Mouse (Mus musculus) heart, embryonic 15.5 days (tissue): ENCODE measurements at regions not wholly inside any gene's neighbourhood (a gene's known extent, or its start where the extent isn't known, plus 50 kb on each side); places are given as distances from the start of the nearest gene placed in this dataset.
A peak's percentile ranks its signal among the peaks of the same experiment; 100 is the strongest.

Source experiments
- ATAC-seq: fragments of 200-750 bp; cut with Nextera tagmentation; replicated peaks from 2 replicates; pipeline ENCODE4 v1.8.0; 2017; ENCODE audit warnings: low read depth, moderate TSS enrichment; ENCODE audit not compliant: insufficient number of reproducible peaks, insufficient read depth, low FRiP score
- H3K27ac ChIP-seq: fragments of 300-500 bp; sonication (generic); 2 replicates; pipeline ENCODE4 v1.5.1; 2015; ENCODE audit warnings: mild to moderate bottlenecking, inconsistent platforms
- H3K27me3 ChIP-seq: fragments of 300-500 bp; sonication (generic); 2 replicates; pipeline ENCODE4 v1.6.1; 2015; ENCODE audit warnings: inconsistent platforms
- H3K36me3 ChIP-seq: fragments of 300-500 bp; sonication (generic); 2 replicates; pipeline ENCODE4 v1.6.1; 2015; ENCODE audit warnings: mild to moderate bottlenecking, inconsistent platforms
- H3K4me1 ChIP-seq: fragments of 300-500 bp; sonication (generic); replicated peaks from 2 replicates; pipeline ENCODE4 v1.6.1; 2015; ENCODE audit warnings: inconsistent platforms
- H3K4me2 ChIP-seq: fragments of 300-500 bp; sonication (generic); 2 replicates; pipeline ENCODE4 v1.6.1; 2015; ENCODE audit warnings: inconsistent platforms, mild to moderate bottlenecking, moderate library complexity
- H3K4me3 ChIP-seq: fragments of 300-500 bp; sonication (generic); 2 replicates; pipeline ENCODE4 v1.5.1; 2015; ENCODE audit warnings: mild to moderate bottlenecking, inconsistent platforms
- H3K9ac ChIP-seq: fragments of 300-500 bp; sonication (generic); 2 replicates; pipeline ENCODE4 v1.6.1; 2015; ENCODE audit warnings: mild to moderate bottlenecking, inconsistent platforms
- H3K9me3 ChIP-seq: fragments of 300-500 bp; sonication (generic); replicated peaks from 2 replicates; pipeline ENCODE4 v1.6.1; 2016; ENCODE audit warnings: inconsistent platforms
- WGBS: fragments of 180-500 bp; shearing (Covaris S2); methylation state at CpG from one replicate; pipeline ENCODE4 v1.1.7; 2015; ENCODE audit warnings: mixed read lengths; 5-methylcytosine and 5-hydroxymethylcytosine counted together

DNA sequence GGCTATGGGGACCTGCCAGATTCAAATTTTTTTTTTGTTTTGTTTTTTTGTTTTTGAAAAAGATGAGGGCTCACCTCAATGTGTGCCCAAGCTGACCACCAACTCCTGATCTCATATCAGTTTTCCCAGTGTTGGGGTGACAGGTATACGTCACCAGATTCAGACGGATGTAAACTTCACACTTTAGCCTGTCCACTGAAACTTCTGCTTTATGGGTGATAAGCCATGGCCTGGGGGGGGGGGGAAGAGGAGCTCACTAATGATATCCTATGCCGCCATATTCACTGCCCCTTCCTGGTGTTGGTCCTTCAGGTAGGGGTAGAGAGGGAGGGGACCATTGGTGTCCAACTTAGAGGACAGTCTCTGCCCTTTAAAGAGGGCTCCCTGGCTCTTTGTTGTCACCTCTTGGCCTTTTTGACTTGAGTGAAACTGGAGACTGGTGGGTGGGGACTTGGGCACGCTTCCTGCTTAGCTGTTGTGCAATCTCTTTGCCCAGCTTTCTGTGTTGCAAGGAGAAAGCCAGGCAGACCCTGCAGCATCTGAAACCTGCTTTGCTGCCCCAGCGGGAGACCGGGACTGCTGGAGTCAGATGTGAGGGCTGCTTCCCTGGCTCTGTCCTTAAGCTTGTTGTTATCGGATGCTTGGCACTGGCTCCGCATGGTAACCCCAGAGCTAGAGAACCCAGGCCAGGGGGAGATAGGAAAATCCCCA, 125.8 kb downstream of the Irx5 start:
- H3K27ac ChIP-seq: no peak overlapping the region
- 50% methylated on average over 8 of the region's 8 CpGs for WGBS
- no peak overlapping the region for H3K4me3 ChIP-seq
- no peak overlapping the region for H3K4me2 ChIP-seq
- H3K9ac ChIP-seq: no peak overlapping the region
- no peaks in the 10 kb centered on the region for H3K4me1 ChIP-seq
- no peaks in the 10 kb centered on the region for H3K27me3 ChIP-seq
- H3K36me3 ChIP-seq: no peaks in the 10 kb centered on the region
- ATAC-seq: no peak
- no peaks in the 10 kb centered on the region for H3K9me3 ChIP-seq

DNA sequence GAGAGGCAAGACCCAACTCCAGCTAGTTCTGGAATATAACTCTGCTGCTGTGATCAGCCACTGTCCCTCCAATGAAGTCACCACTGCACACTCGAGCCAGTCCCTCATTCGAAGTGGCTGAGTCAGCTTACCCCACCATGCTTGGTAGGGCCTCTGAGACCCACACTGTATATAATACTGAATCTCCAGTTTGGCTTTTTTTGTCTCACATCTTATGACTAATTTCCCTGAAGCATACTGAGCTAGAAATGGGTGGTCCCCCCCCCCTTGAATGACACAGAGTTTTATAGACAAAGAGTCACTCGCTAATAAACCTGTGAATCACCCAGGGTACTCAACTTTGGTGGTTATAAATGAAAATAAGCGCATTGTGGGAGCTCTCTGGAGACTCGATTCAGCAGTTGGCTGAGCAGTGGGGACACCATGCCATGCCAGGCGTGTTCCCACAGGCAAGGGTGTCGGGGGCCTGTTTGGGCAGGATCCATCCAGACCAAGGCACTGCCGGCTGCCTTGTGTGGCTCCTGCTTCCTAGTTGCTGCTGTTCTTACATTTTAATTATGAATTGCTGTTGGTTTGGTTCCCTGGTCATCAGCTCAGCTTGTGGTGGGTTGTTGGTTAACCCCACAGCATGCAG, 131.2 kb downstream of the Irx5 start:
- no peaks in the 10 kb centered on the region for H3K36me3 ChIP-seq
- no peak for ATAC-seq
- no peak overlapping the region for H3K9ac ChIP-seq
- peaks cover 6% of the 10 kb centered on the region for H3K4me1 ChIP-seq
- H3K27ac ChIP-seq: no peak overlapping the region
- no peak overlapping the region for H3K4me3 ChIP-seq
- no peak overlapping the region for H3K4me2 ChIP-seq
- no peaks in the 10 kb centered on the region for H3K9me3 ChIP-seq
- 79% methylated on average over 8 of the region's 8 CpGs for WGBS
- no peaks in the 10 kb centered on the region for H3K27me3 ChIP-seq

DNA sequence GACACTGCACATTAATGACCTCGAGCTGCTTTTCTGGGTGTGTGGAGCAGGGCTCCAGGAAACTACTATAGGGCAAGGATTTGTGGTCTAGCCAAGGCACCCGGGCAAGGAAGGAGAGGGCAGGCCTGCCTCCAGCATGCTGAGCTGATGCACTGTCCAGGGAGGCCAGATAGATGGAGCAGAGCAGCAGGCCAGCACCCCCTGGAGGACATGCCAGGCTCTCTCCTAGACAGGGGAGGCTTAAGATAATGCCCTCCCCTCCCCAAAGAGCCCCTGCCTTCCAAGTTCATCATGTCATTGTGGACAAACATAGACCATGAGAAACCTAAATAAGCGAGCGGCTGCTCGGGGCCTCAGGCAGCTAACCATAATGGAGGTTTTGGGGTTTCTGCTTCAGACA, 134.1 kb downstream of the Irx5 start:
- Histone ChIP-seq H3K4me1 (peaks cover 10% of the 10 kb centered on the region), H3K9me3 (no peaks in the 10 kb centered on the region), H3K36me3 (no peaks in the 10 kb centered on the region), H3K9ac (no peak overlapping the region), H3K27ac (no peak overlapping the region), H3K27me3 (no peaks in the 10 kb centered on the region), H3K4me2 (no peak overlapping the region), H3K4me3 (no peak overlapping the region)
- no peak for ATAC-seq
- WGBS: 71% methylated on average over 5 of the region's 5 CpGs

DNA sequence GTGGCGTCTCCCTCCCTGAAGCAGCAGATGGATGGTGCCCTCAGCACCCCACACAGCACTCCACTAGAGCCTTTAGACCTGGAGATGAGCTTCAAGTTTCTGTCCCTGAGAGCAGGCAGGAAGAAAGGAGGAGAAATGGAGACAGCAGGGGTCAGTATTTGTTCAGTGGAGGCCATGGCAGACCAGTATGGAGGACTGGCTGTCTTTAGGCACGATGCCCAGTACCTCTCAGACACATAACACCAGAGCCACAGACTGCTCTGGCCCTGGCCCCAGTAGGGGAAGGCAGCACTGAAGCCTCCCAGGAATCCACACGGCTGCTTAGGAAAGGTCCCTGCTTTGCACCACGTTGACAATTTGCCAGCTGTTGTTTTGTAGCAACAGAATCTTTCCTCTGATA, 136.0 kb downstream of the Irx5 start:
- WGBS: 26% methylated on average over 4 of the region's 4 CpGs
- peak overlapping the region; percentile 23 for H3K27ac ChIP-seq
- peaks cover 10% of the 10 kb centered on the region for H3K4me1 ChIP-seq
- no peak overlapping the region for H3K4me2 ChIP-seq
- no peaks in the 10 kb centered on the region for H3K27me3 ChIP-seq
- ATAC-seq: peak; percentile 90
- no peaks in the 10 kb centered on the region for H3K36me3 ChIP-seq
- no peak overlapping the region for H3K9ac ChIP-seq
- no peaks in the 10 kb centered on the region for H3K9me3 ChIP-seq
- no peak overlapping the region for H3K4me3 ChIP-seq

DNA sequence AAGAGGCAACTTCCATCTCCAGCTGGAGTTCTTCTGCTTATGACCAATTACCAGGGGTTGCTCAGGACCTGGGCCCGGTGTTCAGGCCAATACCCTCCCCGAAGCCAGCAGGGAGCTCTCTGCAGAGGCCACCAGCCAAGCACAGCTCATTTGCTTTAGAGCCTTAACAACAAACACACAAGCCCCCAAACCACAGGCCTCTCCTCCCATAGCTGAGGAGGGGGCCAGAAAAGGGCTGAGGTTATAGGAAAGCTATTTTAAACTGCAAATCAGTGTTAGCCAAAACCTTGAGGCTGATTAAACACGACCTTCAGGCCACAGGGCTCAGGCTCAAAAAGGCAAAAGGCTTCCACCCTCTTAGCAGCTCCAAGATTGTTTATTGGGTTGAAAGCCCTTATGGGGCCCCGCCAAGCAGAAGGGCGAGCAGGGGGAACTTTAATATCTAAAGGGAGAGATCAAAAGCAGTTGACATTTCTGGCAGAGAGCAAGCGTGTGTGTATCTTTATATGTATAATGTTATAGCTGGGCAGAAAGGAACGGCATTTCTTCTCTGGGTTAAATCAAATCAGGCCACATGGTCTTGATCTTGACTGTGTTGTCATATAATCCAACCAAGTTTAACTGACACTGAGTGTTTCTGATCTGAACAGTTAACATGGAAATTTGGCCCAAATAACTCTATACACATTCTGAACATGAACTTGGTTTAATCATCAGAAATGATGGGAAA, 148.3 kb downstream of the Irx5 start:
- H3K4me3 ChIP-seq: no peak overlapping the region
- no peak overlapping the region for H3K27ac ChIP-seq
- H3K9ac ChIP-seq: no peak overlapping the region; the same call in 1 of the 2 replicates
- 40% methylated on average over 7 of the region's 7 CpGs for WGBS
- H3K36me3 ChIP-seq: no peaks in the 10 kb centered on the region
- H3K4me1 ChIP-seq: peaks cover 10% of the 10 kb centered on the region; the same call in 1 of the 2 replicates
- H3K27me3 ChIP-seq: 0 out of 2 replicates have a peak, but pooled peaks cover 3% of the 10 kb centered on the region
- H3K4me2 ChIP-seq: no peak overlapping the region
- ATAC-seq: no peak
- no peaks in the 10 kb centered on the region for H3K9me3 ChIP-seq

DNA sequence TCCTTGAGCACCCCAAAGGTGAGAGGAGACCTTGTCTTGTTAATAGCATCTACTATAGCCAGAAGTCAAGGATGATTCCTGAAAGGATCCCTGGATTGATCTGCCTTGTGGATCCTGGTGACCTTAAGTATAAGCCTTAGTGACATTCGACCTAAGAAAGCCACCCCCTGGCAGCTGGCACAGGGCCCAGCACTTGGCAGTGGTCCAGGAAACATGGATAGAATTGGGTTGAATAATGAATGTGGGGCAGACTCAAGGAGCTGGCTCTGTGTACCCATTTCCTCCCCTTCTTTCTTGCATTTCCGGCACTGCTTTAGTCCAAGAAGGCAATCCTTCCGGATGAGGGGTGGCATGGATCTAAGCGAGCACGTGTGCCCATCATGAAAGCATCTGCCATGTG, 149.0 kb downstream of the Irx5 start:
- H3K27me3 ChIP-seq: 0 out of 2 replicates have a peak, but pooled peaks cover 3% of the 10 kb centered on the region
- peaks cover 10% of the 10 kb centered on the region; the same call in 1 of the 2 replicates for H3K4me1 ChIP-seq
- no peak overlapping the region for H3K9ac ChIP-seq
- H3K4me3 ChIP-seq: no peak overlapping the region
- no peaks in the 10 kb centered on the region for H3K36me3 ChIP-seq
- no peak overlapping the region for H3K27ac ChIP-seq
- WGBS: 67% methylated on average over 5 of the region's 5 CpGs
- no peak overlapping the region for H3K4me2 ChIP-seq
- H3K9me3 ChIP-seq: no peaks in the 10 kb centered on the region
- no peak for ATAC-seq

DNA sequence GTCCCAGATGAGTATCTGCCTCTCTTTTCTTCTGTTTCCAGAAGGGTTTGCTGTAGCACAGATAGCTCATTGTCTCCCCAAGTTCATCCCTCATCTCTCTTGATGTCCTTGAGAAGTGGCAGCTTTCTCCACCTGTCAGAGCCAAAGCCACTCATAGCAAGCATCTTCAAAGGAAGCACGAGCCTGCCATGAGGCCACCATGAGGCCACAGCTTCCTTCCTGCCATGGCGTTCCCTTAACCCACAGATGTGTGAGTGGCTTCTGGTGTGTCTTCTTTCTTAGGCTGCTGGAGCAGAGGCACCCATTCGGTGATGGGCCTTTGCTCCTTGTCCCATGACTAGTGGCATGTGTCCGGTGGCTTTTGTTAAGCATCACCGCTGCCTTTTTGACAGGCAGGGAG, 149.5 kb downstream of the Irx5 start:
- Histone ChIP-seq H3K9me3 (no peaks in the 10 kb centered on the region), H3K4me1 (peaks cover 10% of the 10 kb centered on the region; the same call in 1 of the 2 replicates), H3K36me3 (no peaks in the 10 kb centered on the region), H3K27me3 (0 out of 2 replicates have a peak, but pooled peaks cover 3% of the 10 kb centered on the region), H3K4me2 (no peak overlapping the region), H3K4me3 (no peak overlapping the region), H3K27ac (no peak overlapping the region), H3K9ac (no peak overlapping the region)
- ATAC-seq: no peak
- WGBS: 81% methylated on average over 5 of the region's 5 CpGs

DNA sequence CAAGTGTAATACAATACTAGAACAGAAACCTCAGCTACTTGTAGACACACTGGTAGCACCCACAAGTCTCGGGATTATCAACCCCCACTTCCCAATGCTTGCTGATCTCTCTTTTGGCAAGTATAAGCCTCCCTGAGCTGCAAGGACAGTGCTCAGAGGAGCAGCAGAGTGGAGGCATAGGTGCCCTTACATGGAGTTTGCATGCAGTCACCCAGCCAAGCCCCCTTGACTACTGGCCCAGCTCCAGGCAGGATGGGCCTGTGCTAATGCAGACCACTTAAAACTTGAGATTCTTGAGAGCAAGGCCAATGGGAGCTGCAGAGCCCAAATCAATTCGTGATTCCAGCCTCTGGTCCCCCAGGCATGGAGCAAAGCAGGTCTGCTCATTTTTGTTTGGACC, 158.0 kb downstream of the Irx5 start:
- H3K4me2 ChIP-seq: no peak overlapping the region
- H3K4me1 ChIP-seq: no peaks in the 10 kb centered on the region
- H3K9me3 ChIP-seq: no peaks in the 10 kb centered on the region
- no peak overlapping the region for H3K4me3 ChIP-seq
- 67% methylated on average over 2 of the region's 2 CpGs for WGBS
- no peaks in the 10 kb centered on the region for H3K27me3 ChIP-seq
- no peaks in the 10 kb centered on the region for H3K36me3 ChIP-seq
- no peak overlapping the region for H3K27ac ChIP-seq
- ATAC-seq: no peak
- H3K9ac ChIP-seq: no peak overlapping the region

DNA sequence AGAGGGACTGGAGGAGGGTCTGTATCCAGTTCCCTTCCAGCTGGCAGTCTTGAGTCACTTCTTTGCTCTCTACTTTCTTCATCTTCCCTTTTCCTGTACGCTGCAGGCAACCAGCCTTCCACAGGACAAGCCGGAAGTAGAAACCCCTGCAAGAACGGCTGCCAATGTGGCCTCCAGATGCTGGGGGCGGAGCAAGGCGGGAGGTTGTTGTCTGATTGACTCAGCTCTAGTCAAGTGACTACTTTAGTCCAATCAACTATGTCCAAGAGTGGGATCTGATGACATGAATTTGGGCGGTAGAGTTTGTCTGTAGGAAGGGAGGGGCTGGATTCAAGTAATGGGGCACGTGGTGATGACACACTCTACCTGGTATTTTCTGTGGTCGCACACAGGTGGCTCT, 156.1 kb upstream of the Irx6 start:
- Histone ChIP-seq H3K4me1 (no peaks in the 10 kb centered on the region), H3K9me3 (no peaks in the 10 kb centered on the region), H3K4me3 (no peak overlapping the region), H3K4me2 (no peak overlapping the region), H3K27me3 (no peaks in the 10 kb centered on the region), H3K27ac (no peak overlapping the region), H3K9ac (no peak overlapping the region), H3K36me3 (no peaks in the 10 kb centered on the region)
- WGBS: 78% methylated on average over 8 of the region's 8 CpGs
- no peak for ATAC-seq

DNA sequence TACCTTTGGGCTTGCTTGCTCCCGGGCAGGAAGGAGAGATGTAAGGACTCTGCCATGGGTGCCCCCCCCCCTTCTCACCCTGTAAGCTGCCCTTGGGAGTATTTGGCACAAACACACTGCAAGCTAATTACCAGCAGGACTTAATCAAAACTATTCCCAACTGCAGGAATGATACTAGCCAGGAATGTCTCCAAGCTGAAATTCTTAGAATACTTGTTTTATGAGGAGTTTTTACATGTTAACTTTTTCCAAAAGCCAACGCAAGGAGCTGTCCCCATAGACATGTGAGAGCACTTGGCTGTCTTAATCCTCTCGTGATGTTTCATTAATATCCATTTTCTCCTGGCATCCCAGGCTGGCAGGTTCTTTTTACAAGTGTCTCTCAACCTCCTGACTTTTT, 155.6 kb upstream of the Irx6 start:
- Histone ChIP-seq H3K9ac (no peak overlapping the region), H3K4me2 (no peak overlapping the region), H3K4me1 (no peaks in the 10 kb centered on the region), H3K9me3 (no peaks in the 10 kb centered on the region), H3K4me3 (no peak overlapping the region), H3K36me3 (no peaks in the 10 kb centered on the region), H3K27ac (no peak overlapping the region), H3K27me3 (no peaks in the 10 kb centered on the region)
- 77% methylated on average over 3 of the region's 3 CpGs for WGBS
- no peak for ATAC-seq

DNA sequence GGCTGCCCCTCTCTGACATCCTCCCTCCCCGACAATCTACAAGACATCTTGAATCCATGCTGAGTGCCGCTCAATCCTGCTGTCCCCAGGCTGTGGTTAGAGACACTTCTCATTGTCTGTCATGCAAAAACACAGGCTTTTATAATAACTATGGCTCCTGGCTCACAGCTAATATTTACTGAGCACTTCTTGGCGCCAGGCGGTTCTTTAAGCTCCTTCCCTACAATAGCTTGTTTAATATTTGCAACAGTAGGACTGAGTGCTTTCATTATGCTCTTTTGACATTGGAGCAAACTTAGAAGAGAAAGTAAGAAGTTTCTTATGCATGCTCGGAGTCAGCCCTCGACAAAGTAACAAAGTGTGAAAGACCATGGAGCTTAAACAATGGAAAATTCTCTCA, 151.6 kb upstream of the Irx6 start:
- H3K4me1 ChIP-seq: no peaks in the 10 kb centered on the region
- ATAC-seq: no peak
- H3K9me3 ChIP-seq: no peaks in the 10 kb centered on the region
- no peaks in the 10 kb centered on the region for H3K27me3 ChIP-seq
- H3K27ac ChIP-seq: no peak overlapping the region
- 81% methylated on average over 6 of the region's 6 CpGs for WGBS
- H3K4me2 ChIP-seq: no peak overlapping the region
- H3K4me3 ChIP-seq: no peak overlapping the region
- H3K36me3 ChIP-seq: no peaks in the 10 kb centered on the region
- H3K9ac ChIP-seq: no peak overlapping the region
